9 mouse cellular contexts compared by ENCODE assay signal in the genomic region with DNA sequence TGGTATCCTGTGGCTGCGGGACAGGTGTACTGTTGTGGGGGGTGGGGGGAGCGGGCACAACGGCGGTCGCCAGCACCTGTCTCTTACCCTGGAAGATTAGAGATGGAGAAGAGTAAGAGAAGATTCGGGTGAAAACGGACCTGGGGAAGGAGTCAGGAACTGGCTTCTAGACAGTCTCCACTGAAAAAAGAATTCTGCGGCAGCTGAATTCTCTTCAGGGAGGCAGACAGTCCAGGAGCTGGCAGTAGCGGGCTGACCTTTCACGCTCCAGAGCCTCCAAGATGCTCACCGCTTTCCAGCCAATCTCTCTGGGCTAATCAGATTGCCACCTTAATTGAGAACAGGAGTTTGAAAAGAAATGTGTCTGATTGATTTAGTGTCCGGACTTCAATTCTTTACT. TPM values are rescaled to one million over a fixed set of nuclear protein-coding genes. Genes with fewer than 3 reads are reported as not detected.
A peak's percentile ranks its signal among the peaks of the same experiment; 100 is the strongest.
DNase-seq lines count a peak whose midpoint lies in the region; ATAC-seq and TF ChIP-seq lines count a peak whose summit lies in the region.
"Had no signal": no experiment of that assay in that cellular context is flagged by ENCODE, and none has a peak within 500 bp of the region (broad histone marks: within the 10 kb centered on the region; RNA-seq: fewer than 3 reads in every experiment).

No protein-coding gene starts in this region.

- H3K9me3 ChIP-seq in embryonic facial prominence, embryonic 13.5 days, result no peaks in the 10 kb centered on the region
- no peaks in the 10 kb centered on the region for H3K9me3 ChIP-seq in midbrain, embryonic 15.5 days

- H3K4me3 ChIP-seq in embryonic facial prominence, embryonic 13.5 days, result no peak overlapping the region
- no peak overlapping the region for H3K4me3 ChIP-seq in midbrain, embryonic 15.5 days
- H3K4me3 ChIP-seq in lung, adult 2 months (replicated peaks; ENCODE audit: extremely low read depth, low read depth, low read length), result no peak overlapping the region

- H3K4me2 ChIP-seq in embryonic facial prominence, embryonic 13.5 days, result 0 out of 2 replicates have a peak overlapping the region, but pooled peaks have one; percentile 24
- 0 out of 2 replicates have a peak overlapping the region, but pooled peaks have one; percentile 2 for H3K4me2 ChIP-seq in midbrain, embryonic 15.5 days

- peak; percentile 74 for DNase-seq in heart, adult 11 months
- DNase-seq in heart, postnatal 4 days, result no peak
- peak; percentile 41 for DNase-seq in brain, embryonic 14.5 days (ENCODE audit: low read depth)
- DNase-seq in lung, postnatal 36 days, result no peak
- DNase-seq in lung, adult 2 months, result no peak
- DNase-seq in thymus, postnatal 4 days, result no peak
- DNase-seq: liver, postnatal 0 days had no signal

- ATAC-seq in embryonic facial prominence, embryonic 13.5 days (ENCODE audit: insufficient number of reproducible peaks, insufficient read depth, low FRiP score, low TSS enrichment, low read depth), result no peak
- ATAC-seq in midbrain, embryonic 15.5 days (replicated peaks), result no peak
- ATAC-seq: liver, postnatal 0 days had no signal

- WGBS in embryonic facial prominence, embryonic 13.5 days, result 28% methylated on average over 12 of the region's 12 CpGs
- WGBS in midbrain, embryonic 15.5 days, result 34% methylated on average over 12 of the region's 12 CpGs
- 89% methylated on average over 12 of the region's 12 CpGs for WGBS in lung, adult 2 months

- no peaks in the 10 kb centered on the region for H3K36me3 ChIP-seq in embryonic facial prominence, embryonic 13.5 days
- no peaks in the 10 kb centered on the region for H3K36me3 ChIP-seq in midbrain, embryonic 15.5 days (replicated peaks)

- H3K27me3 ChIP-seq in embryonic facial prominence, embryonic 13.5 days, result no peaks in the 10 kb centered on the region
- no peaks in the 10 kb centered on the region for H3K27me3 ChIP-seq in midbrain, embryonic 15.5 days (replicated peaks)

- no peak overlapping the region for H3K27ac ChIP-seq in embryonic facial prominence, embryonic 13.5 days
- H3K27ac ChIP-seq in midbrain, embryonic 15.5 days, result peak overlapping the region; percentile 32

- H3K9ac ChIP-seq in embryonic facial prominence, embryonic 13.5 days, result no peak overlapping the region
- H3K9ac ChIP-seq in midbrain, embryonic 15.5 days, result no peak overlapping the region
- H3K9ac ChIP-seq: liver, postnatal 0 days had no signal

- TF ChIP-seq POLR2A in brain, embryonic 14.5 days (IDR thresholded peaks at IDR 0.05; ENCODE audit: borderline replicate concordance, extremely low read depth, insufficient read depth, insufficient read length, poor library complexity, severe bottlenecking), result no peak
- TF ChIP-seq POLR2A in lung, adult 2 months (IDR thresholded peaks at IDR 0.05; ENCODE audit: borderline replicate concordance, extremely low read depth, low read depth, low read length), result no peak

- TF ChIP-seq CTCF in brain, embryonic 14.5 days (IDR thresholded peaks at IDR 0.05; ENCODE audit: borderline replicate concordance, extremely low read depth, insufficient read depth, insufficient read length), result no peak
- TF ChIP-seq CTCF in lung, adult 2 months (IDR thresholded peaks at IDR 0.05; ENCODE audit: insufficient read depth, low read length), result no peak

- H3K4me1 ChIP-seq in embryonic facial prominence, embryonic 13.5 days, result peaks cover 8% of the 10 kb centered on the region
- H3K4me1 ChIP-seq in midbrain, embryonic 15.5 days, result peaks cover 26% of the 10 kb centered on the region; the same call in 1 of the 2 replicates
- H3K4me1 ChIP-seq in lung, adult 2 months (ENCODE audit: control insufficient read depth, insufficient read depth, low read length), result peaks cover 10% of the 10 kb centered on the region

RNA-seq across cellular contexts. Expression of a gene that starts 30.0 kb away (rescaled TPM):
- total RNA-seq in heart, postnatal 4 days (2021), result 1 to 10 TPM; 8.4 to 9.6 TPM
- 41.6 and 65.6 TPM in 2 replicates for polyA plus RNA-seq in brain, embryonic 14.5 days (2012; rRNA removed)
- 6.0 and 6.2 TPM in 2 replicates for polyA plus RNA-seq in embryonic facial prominence, embryonic 13.5 days (2015; fragmentation: Nextera tagmentation; extraction: Ambion mirVana)
- polyA plus RNA-seq in midbrain, embryonic 15.5 days (2015; fragmentation: Nextera tagmentation; extraction: Ambion mirVana), result 47.8 and 51.7 TPM in 2 replicates
- polyA plus RNA-seq in lung, adult 2 months (2012; rRNA removed), result 6.8 TPM in 2 replicates

RNA-seq across cellular contexts. Expression of a gene that starts 54.0 kb away (rescaled TPM):
- under 1 TPM in 1 of 2 experiments, not detected in 1; 0.29 TPM for total RNA-seq in heart, postnatal 4 days (2021)
- 4.9 and 6.0 TPM in 2 replicates for polyA plus RNA-seq in brain, embryonic 14.5 days (2012; rRNA removed)
- 2.8 and 4.5 TPM in 2 replicates for polyA plus RNA-seq in embryonic facial prominence, embryonic 13.5 days (2015; fragmentation: Nextera tagmentation; extraction: Ambion mirVana)
- polyA plus RNA-seq in midbrain, embryonic 15.5 days (2015; fragmentation: Nextera tagmentation; extraction: Ambion mirVana), result 5.0 and 9.1 TPM in 2 replicates
- polyA plus RNA-seq in lung, adult 2 months (2012; rRNA removed), result 0.44 and 0.73 TPM in 2 replicates

Comparison
In these comparisons a context has a peak if more than half of its experiments do, and no peak if none do; other contexts are left out.
1. DNase-seq: peak in heart, adult 11 months (single experiment) and brain, embryonic 14.5 days (single experiment); none in heart, postnatal 4 days (single experiment), lung, postnatal 36 days (single experiment), lung, adult 2 months (single experiment) and thymus, postnatal 4 days (single experiment).